Mouse (Mus musculus): ENCODE data around the gene Lgr4. TPM values are rescaled to one million over a fixed set of nuclear protein-coding genes. Genes with fewer than 3 reads are reported as not detected.

Lgr4 gene
- total and polyA plus RNA-seq, 2 experiments: 16.9 to 53.9 TPM

GRCm38 (mm10) chr2:109953048-109953717 lies 35.7 kb downstream of the Lgr4 start:
- Histone ChIP-seq H3K4me1 (ENCODE audit: control insufficient read depth, insufficient read depth, low read length) (peaks cover 23% of the 10 kb centered on the region), H3K27me3 (ENCODE audit: control insufficient read depth, insufficient read depth, low read length) (no peaks in the 10 kb centered on the region), H3K36me3 (ENCODE audit: control insufficient read depth, insufficient read depth, low read length) (no peaks in the 10 kb centered on the region), H3K27ac (replicated peaks; ENCODE audit: insufficient read depth, low read depth, low read length) (no peak overlapping the region), H3K9ac (ENCODE audit: low read depth, low read length) (no peak overlapping the region), H3K4me3 (ENCODE audit: insufficient read depth, low read depth, low read length) (no peak overlapping the region), H3K79me2 (ENCODE audit: control insufficient read depth, insufficient read depth, low read length) (peaks cover 26% of the 10 kb centered on the region)
- DNase-seq (ENCODE audit: extremely low read depth, low read depth, low spot score): no peak
- no peak for TF ChIP-seq CTCF (IDR thresholded peaks at IDR 0.05; ENCODE audit: low read depth, low read length)
- TF ChIP-seq POLR2A (IDR thresholded peaks at IDR 0.05; ENCODE audit: extremely low read depth, insufficient read depth, low read length): no peak
- WGBS: 85% methylated on average over 10 of the region's 10 CpGs

- no peak overlapping the region for H3K27ac ChIP-seq (replicated peaks; ENCODE audit: insufficient read depth, low read depth, low read length)
- peaks cover 26% of the 10 kb centered on the region for H3K79me2 ChIP-seq (ENCODE audit: control insufficient read depth, insufficient read depth, low read length)
- no peaks in the 10 kb centered on the region for H3K27me3 ChIP-seq (ENCODE audit: control insufficient read depth, insufficient read depth, low read length)
- H3K4me3 ChIP-seq (ENCODE audit: insufficient read depth, low read depth, low read length): no peak overlapping the region
- peaks cover 27% of the 10 kb centered on the region for H3K4me1 ChIP-seq (ENCODE audit: control insufficient read depth, insufficient read depth, low read length)
- DNase-seq (ENCODE audit: extremely low read depth, low read depth, low spot score): no peak
- WGBS: 76% methylated on average over 4 of the region's 4 CpGs
- H3K36me3 ChIP-seq (ENCODE audit: control insufficient read depth, insufficient read depth, low read length): no peaks in the 10 kb centered on the region
- TF ChIP-seq POLR2A (IDR thresholded peaks at IDR 0.05; ENCODE audit: extremely low read depth, insufficient read depth, low read length) (no peak), CTCF (IDR thresholded peaks at IDR 0.05; ENCODE audit: low read depth, low read length) (no peak)
- H3K9ac ChIP-seq (ENCODE audit: low read depth, low read length): no peak overlapping the region
Measured at GRCm38 (mm10) chr2:109953893-109954292, 36.4 kb downstream of the Lgr4 start.

- no peak overlapping the region for H3K4me3 ChIP-seq (ENCODE audit: insufficient read depth, low read depth, low read length)
- H3K4me1 ChIP-seq (ENCODE audit: control insufficient read depth, insufficient read depth, low read length): peaks cover 31% of the 10 kb centered on the region
- H3K36me3 ChIP-seq (ENCODE audit: control insufficient read depth, insufficient read depth, low read length): no peaks in the 10 kb centered on the region
- H3K27ac ChIP-seq (replicated peaks; ENCODE audit: insufficient read depth, low read depth, low read length): no peak overlapping the region
- H3K27me3 ChIP-seq (ENCODE audit: control insufficient read depth, insufficient read depth, low read length): no peaks in the 10 kb centered on the region
- WGBS: 68% methylated on average over 5 of the region's 5 CpGs
- H3K79me2 ChIP-seq (ENCODE audit: control insufficient read depth, insufficient read depth, low read length): peaks cover 26% of the 10 kb centered on the region
- TF ChIP-seq POLR2A (IDR thresholded peaks at IDR 0.05; ENCODE audit: extremely low read depth, insufficient read depth, low read length) (no peak), CTCF (IDR thresholded peaks at IDR 0.05; ENCODE audit: low read depth, low read length) (no peak)
- DNase-seq (ENCODE audit: extremely low read depth, low read depth, low spot score): no peak
- H3K9ac ChIP-seq (ENCODE audit: low read depth, low read length): no peak overlapping the region
Measured at GRCm38 (mm10) chr2:109955060-109955459, 37.6 kb downstream of the Lgr4 start.

DNA sequence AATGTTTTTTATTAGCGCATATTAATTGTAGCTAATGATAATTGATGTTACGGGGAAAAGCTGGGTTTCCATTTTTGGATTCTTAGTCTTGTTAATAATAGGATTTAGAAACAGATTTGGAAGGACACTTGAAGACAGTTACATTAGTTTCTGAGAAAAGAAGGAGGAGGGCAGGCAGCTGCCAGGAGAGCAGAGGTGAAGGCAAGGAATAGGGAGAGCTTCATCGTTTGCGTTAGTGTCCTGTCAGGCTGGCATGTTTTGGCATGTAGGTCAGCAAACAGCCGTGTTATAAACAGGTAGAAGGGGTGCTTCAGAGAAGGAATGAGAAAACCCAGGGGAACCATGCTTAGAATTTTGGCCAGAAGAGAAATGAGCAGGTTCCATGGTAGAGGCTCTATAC lies 38.5 kb downstream of the Lgr4 start:
- no peak for TF ChIP-seq CTCF (IDR thresholded peaks at IDR 0.05; ENCODE audit: low read depth, low read length)
- no peak for TF ChIP-seq POLR2A (IDR thresholded peaks at IDR 0.05; ENCODE audit: extremely low read depth, insufficient read depth, low read length)
- Histone ChIP-seq H3K79me2 (ENCODE audit: control insufficient read depth, insufficient read depth, low read length) (peaks cover 26% of the 10 kb centered on the region), H3K4me3 (ENCODE audit: insufficient read depth, low read depth, low read length) (no peak overlapping the region), H3K4me1 (ENCODE audit: control insufficient read depth, insufficient read depth, low read length) (peaks cover 29% of the 10 kb centered on the region), H3K36me3 (ENCODE audit: control insufficient read depth, insufficient read depth, low read length) (no peaks in the 10 kb centered on the region), H3K27ac (replicated peaks; ENCODE audit: insufficient read depth, low read depth, low read length) (no peak overlapping the region), H3K9ac (ENCODE audit: low read depth, low read length) (no peak overlapping the region), H3K27me3 (ENCODE audit: control insufficient read depth, insufficient read depth, low read length) (no peaks in the 10 kb centered on the region)
- 74% methylated on average over 5 of the region's 5 CpGs for WGBS
- no peak for DNase-seq (ENCODE audit: extremely low read depth, low read depth, low spot score)

DNA sequence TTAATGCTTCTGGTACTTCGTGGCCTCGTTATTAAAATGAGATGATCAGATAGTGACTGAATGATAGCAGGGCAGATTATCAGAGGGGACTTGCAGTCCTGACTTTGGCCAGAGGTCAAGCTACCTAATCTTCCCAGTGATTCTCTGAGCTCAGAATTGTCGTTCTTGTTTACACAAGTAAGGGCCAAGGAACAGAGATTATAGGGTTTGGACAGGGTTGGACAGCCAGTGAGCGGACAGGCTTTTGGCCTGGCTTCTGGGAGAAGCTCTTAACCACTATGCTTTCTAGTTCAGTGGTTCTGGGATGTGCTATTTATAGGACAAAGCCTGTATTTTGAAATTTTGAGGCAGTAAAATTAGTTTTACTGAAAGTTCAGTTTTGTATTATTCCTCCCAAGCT lies 39.3 kb downstream of the Lgr4 start:
- Histone ChIP-seq H3K4me1 (ENCODE audit: control insufficient read depth, insufficient read depth, low read length) (peaks cover 25% of the 10 kb centered on the region), H3K27ac (replicated peaks; ENCODE audit: insufficient read depth, low read depth, low read length) (no peak overlapping the region), H3K9ac (ENCODE audit: low read depth, low read length) (no peak overlapping the region), H3K36me3 (ENCODE audit: control insufficient read depth, insufficient read depth, low read length) (no peaks in the 10 kb centered on the region), H3K27me3 (ENCODE audit: control insufficient read depth, insufficient read depth, low read length) (no peaks in the 10 kb centered on the region), H3K79me2 (ENCODE audit: control insufficient read depth, insufficient read depth, low read length) (peaks cover 26% of the 10 kb centered on the region), H3K4me3 (ENCODE audit: insufficient read depth, low read depth, low read length) (no peak overlapping the region)
- DNase-seq (ENCODE audit: extremely low read depth, low read depth, low spot score): peak; percentile 77
- TF ChIP-seq CTCF (IDR thresholded peaks at IDR 0.05; ENCODE audit: low read depth, low read length) (no peak), POLR2A (IDR thresholded peaks at IDR 0.05; ENCODE audit: extremely low read depth, insufficient read depth, low read length) (no peak)
- WGBS: 27% methylated on average over 4 of the region's 4 CpGs

GRCm38 (mm10) chr2:109958692-109959406 lies 41.4 kb downstream of the Lgr4 start:
- peak overlapping the region; percentile 11; the same call in 1 of the 2 replicates for H3K9ac ChIP-seq (ENCODE audit: low read depth, low read length)
- H3K27ac ChIP-seq (replicated peaks; ENCODE audit: insufficient read depth, low read depth, low read length): peak overlapping the region; percentile 91
- no peak overlapping the region for H3K4me3 ChIP-seq (ENCODE audit: insufficient read depth, low read depth, low read length)
- TF ChIP-seq POLR2A (IDR thresholded peaks at IDR 0.05; ENCODE audit: extremely low read depth, insufficient read depth, low read length) (no peak), CTCF (IDR thresholded peaks at IDR 0.05; ENCODE audit: low read depth, low read length) (no peak)
- no peaks in the 10 kb centered on the region for H3K27me3 ChIP-seq (ENCODE audit: control insufficient read depth, insufficient read depth, low read length)
- peaks cover 24% of the 10 kb centered on the region for H3K4me1 ChIP-seq (ENCODE audit: control insufficient read depth, insufficient read depth, low read length)
- no peak for DNase-seq (ENCODE audit: extremely low read depth, low read depth, low spot score)
- WGBS: 33% methylated on average over 4 of the region's 4 CpGs
- H3K79me2 ChIP-seq (ENCODE audit: control insufficient read depth, insufficient read depth, low read length): peaks cover 20% of the 10 kb centered on the region; the same call in 1 of the 2 replicates
- H3K36me3 ChIP-seq (ENCODE audit: control insufficient read depth, insufficient read depth, low read length): no peaks in the 10 kb centered on the region

Measured in liver, adult 2 months (tissue).